Mouse (Mus musculus): ENCODE data around the gene Mef2a. TPM values are rescaled to one million over a fixed set of nuclear protein-coding genes. Genes with fewer than 3 reads are reported as not detected.

Mef2a gene
- polyA plus RNA-seq, 1 experiment = 80.6 TPM

- DNase-seq (ENCODE audit: extremely low spot score in 1 of 2, low spot score in 1 of 2) = no peak
Measured at GRCm38 (mm10) chr7:67371891-67372672, 576 bp downstream of the Mef2a start.

GRCm38 (mm10) chr7:67371351-67371890 lies 1.2 kb downstream of the Mef2a start:
- DNase-seq (ENCODE audit: extremely low spot score in 1 of 2, low spot score in 1 of 2) = peak in 1 of 2 experiments; percentile 17

GRCm38 (mm10) chr7:67369645-67370044 lies 3.0 kb downstream of the Mef2a start:
- no peak for DNase-seq (ENCODE audit: extremely low spot score in 1 of 2, low spot score in 1 of 2)

GRCm38 (mm10) chr7:67368394-67368793 lies 4.3 kb downstream of the Mef2a start:
- DNase-seq (ENCODE audit: extremely low spot score in 1 of 2, low spot score in 1 of 2) = no peak

GRCm38 (mm10) chr7:67360588-67360987 lies 12.1 kb downstream of the Mef2a start:
- DNase-seq (ENCODE audit: extremely low spot score in 1 of 2, low spot score in 1 of 2) = no peak

- no peak for DNase-seq (ENCODE audit: extremely low spot score in 1 of 2, low spot score in 1 of 2)
Measured at GRCm38 (mm10) chr7:67359863-67360262, 12.8 kb downstream of the Mef2a start.

GRCm38 (mm10) chr7:67355870-67356269 lies 16.8 kb downstream of the Mef2a start:
- no peak for DNase-seq (ENCODE audit: extremely low spot score in 1 of 2, low spot score in 1 of 2)

- DNase-seq (ENCODE audit: extremely low spot score in 1 of 2, low spot score in 1 of 2) = peak in 1 of 2 experiments; percentile 31
Measured at GRCm38 (mm10) chr7:67353667-67354066, 19.0 kb downstream of the Mef2a start.

- no peak for DNase-seq (ENCODE audit: extremely low spot score in 1 of 2, low spot score in 1 of 2)
Measured at GRCm38 (mm10) chr7:67352989-67353388, 19.7 kb downstream of the Mef2a start.

GRCm38 (mm10) chr7:67344443-67344842 lies 28.2 kb downstream of the Mef2a start:
- DNase-seq (ENCODE audit: extremely low spot score in 1 of 2, low spot score in 1 of 2) = no peak

- DNase-seq (ENCODE audit: extremely low spot score in 1 of 2, low spot score in 1 of 2) = no peak
Measured at GRCm38 (mm10) chr7:67342067-67342625, 30.5 kb downstream of the Mef2a start.

GRCm38 (mm10) chr7:67320359-67320758 lies 52.3 kb downstream of the Mef2a start:
- DNase-seq (ENCODE audit: extremely low spot score in 1 of 2, low spot score in 1 of 2) = no peak

GRCm38 (mm10) chr7:67318697-67319096 lies 54.0 kb downstream of the Mef2a start:
- DNase-seq (ENCODE audit: extremely low spot score in 1 of 2, low spot score in 1 of 2) = no peak

- DNase-seq (ENCODE audit: extremely low spot score in 1 of 2, low spot score in 1 of 2) = no peak
Measured at GRCm38 (mm10) chr7:67313200-67313599, 59.5 kb downstream of the Mef2a start.

- DNase-seq (ENCODE audit: extremely low spot score in 1 of 2, low spot score in 1 of 2) = no peak
Measured at GRCm38 (mm10) chr7:67310151-67310550, 62.5 kb downstream of the Mef2a start.

GRCm38 (mm10) chr7:67308102-67308501 lies 64.6 kb downstream of the Mef2a start:
- DNase-seq (ENCODE audit: extremely low spot score in 1 of 2, low spot score in 1 of 2) = no peak

- no peak for DNase-seq (ENCODE audit: extremely low spot score in 1 of 2, low spot score in 1 of 2)
Measured at GRCm38 (mm10) chr7:67307078-67307477, 65.6 kb downstream of the Mef2a start.

GRCm38 (mm10) chr7:67304937-67305336 lies 67.7 kb downstream of the Mef2a start:
- DNase-seq (ENCODE audit: extremely low spot score in 1 of 2, low spot score in 1 of 2) = no peak

GRCm38 (mm10) chr7:67296419-67296818 lies 76.2 kb downstream of the Mef2a start:
- DNase-seq (ENCODE audit: extremely low spot score in 1 of 2, low spot score in 1 of 2) = no peak

GRCm38 (mm10) chr7:67291356-67291755 lies 81.3 kb downstream of the Mef2a start:
- DNase-seq (ENCODE audit: extremely low spot score in 1 of 2, low spot score in 1 of 2) = no peak

- DNase-seq (ENCODE audit: extremely low spot score in 1 of 2, low spot score in 1 of 2) = peak in 1 of 2 experiments; percentile 25
Measured at GRCm38 (mm10) chr7:67287456-67287855, 85.2 kb downstream of the Mef2a start.

GRCm38 (mm10) chr7:67283581-67283980 lies 89.1 kb downstream of the Mef2a start:
- DNase-seq (ENCODE audit: extremely low spot score in 1 of 2, low spot score in 1 of 2) = no peak

All from frontal cortex, adult 2 months (tissue).